Mouse (Mus musculus) fat pad, adult 2 months (tissue): Measurements from ENCODE around the gene Ms4a15.
A peak's percentile ranks its signal among the peaks of the same experiment; 100 is the strongest.

Source experiments
- DNase-seq: peaks from one replicate; pipeline ENCODE4 v3.0.0-alpha.2; 2011; ENCODE audit warnings: low read depth, low spot score; ENCODE audit errors: extremely low read depth

Gene Ms4a15

DNA sequence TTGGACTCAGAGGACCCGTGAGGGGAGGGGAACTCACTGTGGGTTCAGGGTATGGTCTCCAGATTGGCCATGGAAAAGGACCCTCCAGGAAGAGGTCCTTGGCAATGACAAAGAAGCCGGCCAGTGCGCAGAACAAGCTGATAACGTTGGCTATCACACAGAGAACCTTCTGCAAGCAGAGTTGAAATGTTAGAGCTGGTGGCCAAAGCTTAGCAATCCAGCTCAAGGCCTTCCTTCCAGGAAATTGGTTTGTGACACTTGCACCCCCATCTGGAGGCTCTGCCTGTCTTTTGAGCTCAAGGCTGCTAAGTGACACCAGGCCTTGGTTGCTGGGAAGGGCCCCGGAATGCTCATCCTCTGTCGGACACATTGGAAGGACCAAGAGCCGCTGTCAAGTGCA, 27.3 kb downstream of the Ms4a15 start:
- no peak for DNase-seq

DNA sequence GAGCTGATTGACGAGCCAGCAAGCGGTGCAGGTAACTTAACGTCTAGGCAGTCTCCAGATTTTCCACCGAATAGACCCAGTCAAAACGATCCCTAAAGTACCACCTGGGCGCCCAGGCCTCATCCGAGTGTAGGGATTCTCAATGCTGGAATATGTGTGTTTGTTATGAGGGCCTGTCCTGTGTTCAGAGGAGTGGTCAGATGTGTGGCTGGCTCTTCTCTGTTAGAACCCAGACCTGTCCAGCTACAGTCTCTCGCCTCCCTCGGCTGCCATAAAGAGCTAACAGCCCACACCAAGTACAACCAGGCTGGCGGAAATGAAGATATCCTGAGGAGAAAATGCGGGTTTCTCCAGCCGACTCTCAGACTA, 33.1 kb downstream of the Ms4a15 start:
- no peak for DNase-seq

DNA sequence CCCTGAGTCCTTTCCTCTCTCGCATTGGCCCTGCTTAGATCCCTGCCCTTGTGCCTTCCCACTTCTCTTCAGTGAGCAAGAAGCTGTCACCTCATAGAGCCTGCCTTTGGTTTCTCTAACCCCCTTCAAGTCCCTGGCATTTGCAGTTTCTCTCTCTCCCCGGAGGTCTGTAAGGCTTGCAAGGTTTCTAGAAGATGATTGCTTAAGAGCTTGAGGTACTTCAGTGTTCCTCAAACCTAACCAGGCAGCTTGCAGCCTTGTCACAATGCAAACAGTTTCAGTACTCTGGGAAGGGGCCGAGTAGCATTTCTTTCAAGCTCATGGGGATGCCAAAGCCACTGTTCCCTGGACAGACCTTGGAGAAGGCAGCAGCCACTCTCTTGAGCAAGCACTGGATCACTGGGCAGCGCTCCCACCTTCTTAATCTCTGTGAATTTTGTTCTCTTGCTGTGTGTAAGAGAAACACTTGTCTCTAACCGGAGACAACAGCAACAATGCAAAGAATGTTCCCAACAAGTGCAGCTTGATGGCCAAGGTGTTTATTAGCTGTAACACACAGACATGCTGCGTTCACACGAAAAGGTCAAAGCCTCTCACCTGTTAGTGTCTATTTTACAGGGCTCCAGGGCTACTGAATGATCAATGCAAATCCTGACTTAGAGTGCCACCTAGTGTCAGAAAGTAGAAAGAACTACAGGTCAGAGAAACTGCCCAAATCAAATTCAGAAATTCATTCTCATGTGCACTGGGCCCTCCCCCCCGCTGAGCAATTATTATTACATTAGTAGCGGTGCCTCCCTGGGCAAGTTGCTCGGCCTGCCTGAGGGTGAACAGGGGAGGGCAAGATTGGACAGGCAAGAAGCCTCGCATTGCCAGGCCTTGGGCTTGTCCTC, 33.7 kb downstream of the Ms4a15 start:
- DNase-seq, result no peak

DNA sequence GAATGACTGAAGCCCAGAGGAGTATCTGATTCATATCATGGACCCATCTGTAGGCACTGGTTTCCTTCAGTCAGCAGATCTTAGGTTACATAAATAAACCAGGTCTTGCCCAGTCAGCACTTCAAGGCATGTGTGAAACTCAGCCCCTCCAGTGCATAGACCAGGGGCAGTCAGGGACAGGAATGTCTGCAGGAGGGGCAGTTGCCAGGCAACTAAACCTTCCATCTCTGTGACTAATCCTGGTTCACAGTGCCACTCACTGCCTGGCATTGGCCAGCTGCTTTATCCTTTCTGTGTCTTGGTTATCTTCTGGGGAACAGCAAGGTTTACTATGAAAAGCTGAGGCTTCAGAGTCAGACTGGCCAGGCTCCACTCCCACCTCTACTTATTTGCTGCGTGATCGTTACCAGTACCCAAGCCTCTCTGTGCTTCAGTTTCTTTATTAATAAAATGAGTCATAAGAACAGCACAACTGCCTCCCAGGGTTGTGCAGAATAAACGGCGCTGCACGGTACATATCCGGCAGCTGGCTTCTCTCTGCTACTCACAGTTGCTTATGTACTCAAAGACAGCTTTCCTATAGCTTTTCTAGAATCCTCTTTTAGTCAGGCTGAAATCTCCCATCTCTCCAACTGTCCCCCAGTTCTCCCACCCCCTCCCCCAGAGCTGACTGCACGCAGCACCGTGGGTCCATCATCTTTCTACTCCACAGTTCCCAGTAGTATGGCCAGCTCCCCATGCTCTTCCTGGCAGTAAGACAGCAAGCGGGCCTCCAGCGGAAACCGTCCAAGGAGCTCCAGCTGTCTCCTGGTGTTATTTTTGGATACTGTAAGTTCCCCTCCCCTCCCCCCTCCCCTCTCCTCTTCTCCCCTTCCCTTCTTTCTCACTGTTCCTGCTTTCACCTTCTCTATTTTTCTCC, 40.8 kb downstream of the Ms4a15 start:
- no peak for DNase-seq

DNA sequence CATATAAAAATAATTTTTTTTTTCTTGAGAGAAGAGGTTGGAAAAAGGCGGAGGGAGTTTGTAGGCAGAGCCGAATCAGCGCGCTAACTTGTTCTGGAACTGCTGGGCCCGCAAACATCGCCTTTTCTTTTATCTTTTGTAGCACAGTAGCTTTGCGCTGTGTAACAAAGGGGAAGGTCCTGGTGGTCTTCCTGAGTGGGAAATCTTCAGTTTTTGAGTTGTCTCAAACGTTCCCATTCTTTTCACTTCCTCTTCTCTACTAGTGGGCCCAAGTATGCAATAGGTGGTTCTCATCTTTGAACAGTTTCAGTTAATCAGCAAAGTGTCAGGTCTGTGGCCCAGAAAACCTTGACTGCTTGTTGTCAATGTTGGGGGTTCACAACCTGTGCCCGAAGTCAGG, 43.5 kb downstream of the Ms4a15 start:
- no peak for DNase-seq

DNA sequence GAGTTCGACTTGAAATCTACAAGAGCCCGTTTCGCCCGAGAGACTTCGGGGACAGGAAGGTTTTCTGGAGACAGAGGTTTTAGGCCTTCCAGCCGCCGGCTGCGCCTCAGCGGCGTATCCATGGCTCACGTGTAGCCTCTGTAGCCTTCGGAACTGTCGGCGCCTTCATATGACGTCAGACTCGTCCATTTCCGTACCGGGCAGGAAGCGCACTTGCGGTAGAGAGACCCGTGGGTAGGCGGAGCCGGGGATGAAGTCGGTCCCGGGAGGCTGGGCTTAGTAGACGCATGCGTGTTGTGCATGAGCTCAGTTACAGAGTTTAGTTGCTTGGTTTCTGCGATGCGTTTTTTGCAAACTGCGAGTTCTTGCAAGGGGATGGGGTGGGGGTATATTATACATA, 43.9 kb downstream of the Ms4a15 start, which contains the start of gene Ccdc86:
Gene Ccdc86, minus strand, starts transcription at position 155 of the 400 bp plus-strand sequence.
- DNase-seq, result peak; percentile 84

DNA sequence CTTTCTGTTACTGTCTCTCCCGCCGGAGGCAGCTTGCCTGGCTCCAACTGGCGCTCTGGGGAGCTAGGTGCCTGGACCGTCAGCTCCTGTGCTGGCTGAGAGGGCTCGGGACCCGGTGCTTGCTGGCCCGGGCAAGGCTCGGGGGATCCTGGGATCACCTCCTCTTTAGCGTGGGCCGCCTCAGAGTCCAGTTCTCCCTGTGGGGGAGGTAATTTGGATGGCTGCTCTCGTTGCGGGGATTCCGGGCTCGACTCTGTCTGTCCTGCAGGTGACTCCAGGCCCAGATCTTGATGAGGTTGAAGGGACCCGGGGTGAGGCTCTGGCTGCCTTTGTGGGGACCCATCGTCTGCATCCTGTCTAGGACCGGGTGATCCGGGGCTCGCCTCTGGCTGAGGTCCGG, 44.6 kb downstream of the Ms4a15 start:
- no peak for DNase-seq

DNA sequence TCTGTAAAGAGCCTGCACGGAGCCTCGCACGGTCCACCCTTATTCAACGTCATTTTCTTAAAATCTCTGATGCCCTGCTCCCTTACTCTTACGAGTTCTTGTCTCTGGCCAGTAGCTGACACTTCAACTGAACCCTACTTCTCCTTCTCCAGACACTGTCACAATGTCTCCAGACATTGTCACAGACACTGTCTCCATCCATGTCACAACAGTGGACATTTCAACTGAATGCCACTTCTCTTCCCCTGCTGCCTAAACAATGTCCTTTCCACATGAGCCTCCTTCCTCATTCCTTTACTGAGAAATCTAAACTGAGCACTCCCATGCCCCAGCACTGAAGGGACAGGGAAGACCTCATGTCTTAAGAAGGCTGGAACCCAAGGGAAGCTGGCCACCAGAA, 45.8 kb downstream of the Ms4a15 start:
- DNase-seq, result no peak

DNA sequence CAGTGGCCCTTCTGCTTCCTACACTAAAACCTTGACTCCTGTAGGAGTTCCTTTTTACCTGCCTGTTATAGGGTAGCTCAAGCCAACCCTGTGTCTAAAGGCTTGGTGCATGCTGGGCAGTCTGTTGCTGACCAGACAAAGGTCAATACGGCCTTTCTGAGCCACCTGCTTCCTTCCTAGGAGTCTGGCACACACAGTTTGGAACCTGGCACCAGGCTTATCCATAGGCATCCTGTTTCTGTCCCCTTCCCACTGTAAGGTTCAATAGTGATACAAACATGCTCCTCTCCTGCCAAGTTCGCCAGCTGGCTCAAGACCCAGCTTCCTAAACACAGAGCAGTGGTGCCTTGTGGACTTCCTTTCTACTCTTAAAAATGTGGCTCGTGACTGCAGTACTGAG, 46.5 kb downstream of the Ms4a15 start:
- no peak for DNase-seq

DNA sequence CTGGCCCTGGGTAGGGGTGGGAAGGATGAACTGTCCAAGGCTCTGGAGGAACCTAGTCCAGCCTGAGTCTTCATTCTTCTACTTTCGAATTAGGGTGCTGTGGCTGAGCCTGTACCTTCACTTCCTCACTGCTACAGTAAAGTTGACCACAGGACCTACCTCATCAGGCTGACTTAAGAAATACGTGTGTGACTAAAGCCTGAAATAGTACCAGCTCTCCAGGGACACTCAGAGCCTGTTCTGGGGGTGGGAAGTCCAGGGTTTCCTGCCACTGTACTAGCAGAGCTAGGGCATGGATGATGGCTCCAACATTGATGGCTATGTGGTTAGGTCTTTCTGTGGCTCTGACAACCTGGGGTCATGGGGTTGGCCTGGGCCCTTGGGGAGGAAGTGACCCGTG, 49.1 kb downstream of the Ms4a15 start:
- DNase-seq, result no peak

DNA sequence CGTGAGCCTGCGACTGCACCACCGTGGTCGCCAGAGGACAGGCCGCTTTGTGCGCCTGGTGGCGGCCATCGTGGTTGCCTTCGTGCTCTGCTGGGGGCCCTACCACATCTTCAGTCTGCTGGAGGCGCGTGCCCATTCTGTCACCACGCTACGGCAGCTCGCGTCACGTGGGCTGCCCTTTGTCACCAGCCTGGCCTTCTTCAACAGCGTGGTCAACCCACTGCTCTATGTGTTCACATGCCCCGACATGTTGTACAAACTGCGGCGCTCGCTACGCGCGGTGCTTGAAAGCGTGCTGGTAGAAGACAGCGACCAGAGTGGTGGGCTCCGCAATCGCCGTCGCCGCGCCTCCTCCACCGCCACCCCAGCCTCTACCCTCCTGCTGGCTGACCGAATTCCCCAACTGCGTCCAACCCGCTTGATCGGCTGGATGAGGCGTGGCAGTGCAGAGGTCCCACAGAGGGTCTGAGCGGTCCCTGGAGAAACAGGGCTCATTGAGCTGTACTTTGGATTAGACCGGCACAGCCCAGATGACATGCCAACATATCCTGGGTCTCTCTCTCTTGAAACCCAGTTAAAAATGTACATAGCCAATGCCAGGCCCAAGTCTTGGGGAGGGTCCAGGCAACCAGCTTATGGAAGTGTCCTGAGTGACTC, 52.1 kb downstream of the Ms4a15 start:
- DNase-seq, result no peak

DNA sequence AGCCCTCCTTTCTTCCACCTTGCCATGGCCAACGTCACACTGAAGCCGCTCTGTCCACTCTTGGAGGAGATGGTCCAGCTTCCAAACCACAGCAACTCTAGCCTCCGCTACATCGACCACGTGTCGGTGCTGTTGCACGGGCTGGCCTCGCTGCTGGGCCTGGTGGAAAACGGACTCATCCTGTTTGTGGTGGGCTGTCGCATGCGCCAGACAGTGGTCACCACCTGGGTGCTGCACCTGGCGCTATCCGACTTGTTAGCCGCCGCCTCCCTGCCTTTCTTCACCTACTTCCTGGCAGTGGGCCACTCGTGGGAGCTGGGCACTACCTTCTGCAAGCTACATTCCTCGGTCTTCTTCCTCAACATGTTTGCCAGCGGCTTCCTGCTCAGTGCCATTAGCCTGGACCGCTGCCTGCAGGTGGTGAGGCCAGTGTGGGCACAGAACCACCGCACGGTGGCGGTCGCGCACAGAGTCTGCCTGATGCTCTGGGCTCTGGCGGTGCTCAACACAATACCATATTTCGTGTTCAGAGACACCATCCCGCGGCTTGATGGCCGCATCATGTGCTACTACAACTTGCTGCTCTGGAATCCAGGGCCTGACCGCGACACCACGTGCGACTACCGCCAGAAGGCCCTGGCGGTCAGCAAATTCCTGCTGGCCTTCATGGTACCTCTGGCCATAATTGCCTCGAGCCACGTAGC, 52.8 kb downstream of the Ms4a15 start:
- no peak for DNase-seq

DNA sequence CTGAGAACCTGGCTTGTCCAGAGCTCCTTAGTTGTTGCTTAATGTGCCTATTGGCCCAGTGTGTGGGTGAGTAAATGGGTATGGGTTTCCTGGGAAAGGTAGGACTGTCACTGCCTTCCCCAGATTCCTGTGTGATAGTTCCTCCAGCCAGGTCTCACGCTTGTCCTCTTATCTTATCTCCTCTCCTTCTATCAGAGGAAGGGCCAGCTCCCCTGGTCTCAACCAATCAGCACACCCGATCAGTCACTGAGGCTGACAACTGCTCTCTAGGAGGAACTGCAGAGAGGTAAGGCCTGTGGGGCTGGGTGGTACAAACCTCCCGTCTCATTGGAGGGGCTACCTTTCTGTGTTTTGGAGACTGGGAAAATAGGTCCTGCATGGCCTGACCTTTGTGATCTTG, 54.3 kb downstream of the Ms4a15 start:
- no peak for DNase-seq

DNA sequence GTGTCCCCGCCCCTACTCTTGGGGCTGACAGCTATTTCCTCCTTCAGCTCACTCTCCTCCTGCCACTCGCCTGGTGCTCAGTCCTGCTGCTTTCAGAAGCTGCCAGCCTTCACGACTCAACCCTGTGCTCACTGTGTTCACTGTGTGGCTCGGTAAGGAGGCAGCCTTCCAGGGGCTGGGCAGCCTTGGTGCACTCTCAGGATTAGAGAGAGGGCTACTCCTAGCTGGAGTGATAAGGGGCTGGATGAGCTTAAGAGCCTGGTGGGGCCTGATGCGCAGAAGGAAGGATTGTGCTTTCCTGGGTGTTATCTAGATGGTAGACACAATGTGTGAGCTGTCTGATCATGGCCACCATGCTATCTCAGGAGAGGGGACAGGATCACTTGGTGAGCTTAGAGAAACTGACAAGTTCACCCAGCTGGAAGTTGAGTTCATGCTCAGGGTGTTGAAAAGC, 55.9 kb downstream of the Ms4a15 start, which contains the start of gene Ptgdr2:
Gene Ptgdr2, plus strand, starts transcription at position 51 of the 454 bp plus-strand sequence.
- no peak for DNase-seq

DNA sequence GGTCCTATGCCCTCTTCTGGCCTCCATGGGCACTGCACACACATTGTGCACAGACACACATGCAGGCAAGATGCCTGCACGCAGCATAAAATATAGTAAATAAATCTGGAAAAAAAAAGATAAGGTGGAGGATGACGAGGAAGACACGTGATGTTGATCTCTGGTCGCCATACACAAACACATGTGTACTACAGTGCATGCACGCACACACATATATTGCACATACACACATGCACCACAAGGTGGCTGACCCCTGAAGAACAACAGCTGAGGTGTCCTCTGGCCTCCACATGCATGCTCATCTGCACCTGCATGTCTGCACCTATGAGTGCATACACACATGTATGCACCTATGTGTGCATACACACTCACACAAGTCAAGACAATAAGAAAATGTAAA, 57.0 kb downstream of the Ms4a15 start:
- DNase-seq, result no peak

DNA sequence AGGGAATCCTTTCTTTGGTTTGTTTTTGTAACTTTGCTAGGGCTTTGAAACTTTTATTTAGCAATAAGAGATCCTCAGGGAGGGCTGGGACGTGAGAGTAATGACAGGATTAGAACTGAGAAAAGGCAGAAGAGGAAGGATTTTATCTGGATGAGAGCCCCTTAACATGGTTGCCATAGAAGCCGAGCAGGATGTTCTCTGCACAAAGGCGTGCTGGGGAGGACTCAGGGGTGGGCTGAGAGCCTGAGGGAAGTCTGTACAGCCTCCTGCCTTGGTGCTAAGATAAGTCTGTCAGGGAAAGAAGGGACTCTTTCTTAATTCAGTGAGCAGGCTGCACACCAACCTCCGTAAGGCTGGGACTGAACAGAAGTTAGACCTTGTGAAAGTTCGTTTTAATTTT, 58.0 kb downstream of the Ms4a15 start:
- no peak for DNase-seq

DNA sequence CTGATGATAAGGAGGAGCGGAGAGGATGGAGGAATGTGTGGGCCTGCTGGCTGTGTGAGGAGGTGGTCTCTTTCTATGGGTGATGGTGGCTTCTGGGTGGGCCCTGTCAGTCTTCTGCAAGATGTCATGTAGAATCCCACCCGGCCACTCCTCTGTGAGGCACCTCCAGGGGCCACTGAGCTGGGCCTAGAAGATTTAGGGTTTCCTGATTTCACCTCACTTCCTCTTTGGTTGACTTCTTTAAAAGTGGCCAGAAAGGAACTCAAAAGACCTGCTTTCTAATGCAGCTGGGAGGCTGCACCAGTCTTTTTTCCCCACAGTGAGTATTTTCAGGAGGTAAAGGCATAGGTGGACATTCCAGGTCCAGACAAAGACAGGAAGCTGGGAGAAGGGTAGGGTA, 62.4 kb downstream of the Ms4a15 start:
- DNase-seq, result no peak
